8 mouse cellular contexts compared by ENCODE assay signal in genomic region chr11:95040491-95041138, GRCm38 (mm10). TPM values are rescaled to one million over a fixed set of nuclear protein-coding genes. Genes with fewer than 3 reads are reported as not detected.
A peak's percentile ranks its signal among the peaks of the same experiment; 100 is the strongest.
DNase-seq lines count a peak whose midpoint lies in the region; ATAC-seq and TF ChIP-seq lines count a peak whose summit lies in the region.

No protein-coding gene starts in this region.

- no peaks in the 10 kb centered on the region for H3K79me2 ChIP-seq in liver, adult 2 months (ENCODE audit: control insufficient read depth, insufficient read depth, low read length)

- H3K36me3 ChIP-seq in intestine, embryonic 16.5 days (ENCODE audit: control insufficient read depth, insufficient read depth, low read length), result peaks cover 7% of the 10 kb centered on the region; the same call in 1 of the 2 replicates
- H3K36me3 ChIP-seq in liver, adult 2 months (ENCODE audit: control insufficient read depth, insufficient read depth, low read length), result peaks cover 5% of the 10 kb centered on the region; the same call in 1 of the 2 replicates
- H3K36me3 ChIP-seq in midbrain, embryonic 16.5 days (ENCODE audit: control insufficient read depth, insufficient read depth, low read length), result peaks cover 3% of the 10 kb centered on the region; the same call in 1 of the 2 replicates
- no peaks in the 10 kb centered on the region for H3K36me3 ChIP-seq in stomach, embryonic 16.5 days (ENCODE audit: control insufficient read depth, insufficient read depth, low read length)

- WGBS in intestine, embryonic 16.5 days, result under 1% methylated on average over 20 of the region's 20 CpGs
- WGBS in liver, adult 2 months, result under 1% methylated on average over 20 of the region's 20 CpGs
- under 1% methylated on average over 20 of the region's 20 CpGs for WGBS in midbrain, embryonic 16.5 days
- 1% methylated on average over 20 of the region's 20 CpGs for WGBS in stomach, embryonic 16.5 days

- DNase-seq in frontal cortex, postnatal 36 days (ENCODE audit: low spot score in 2 of 2), result peak; percentile 43 to 64
- no peak for DNase-seq in frontal cortex, postnatal 10 days (ENCODE audit: low spot score in 2 of 2)
- DNase-seq in liver, adult 2 months (ENCODE audit: extremely low read depth, low read depth, low spot score), result peak; percentile 94

- H3K9ac ChIP-seq in intestine, embryonic 16.5 days (ENCODE audit: low read depth, low read length), result peak overlapping the region; percentile 79
- peak overlapping the region; percentile 92 for H3K9ac ChIP-seq in liver, adult 2 months (ENCODE audit: low read depth, low read length)
- H3K9ac ChIP-seq in midbrain, embryonic 16.5 days (ENCODE audit: low read depth, low read length), result peak overlapping the region; percentile 67
- peak overlapping the region; percentile 75 for H3K9ac ChIP-seq in stomach, embryonic 16.5 days (ENCODE audit: low read length)

- peak overlapping the region; percentile 55 for H3K27ac ChIP-seq in cortical plate, adult 2 months (ENCODE audit: insufficient read depth, low read length)
- peak overlapping the region; percentile 75 for H3K27ac ChIP-seq in intestine, embryonic 16.5 days (ENCODE audit: low read length)
- H3K27ac ChIP-seq in liver, adult 2 months (replicated peaks; ENCODE audit: insufficient read depth, low read depth, low read length), result peak overlapping the region; percentile 91
- peak overlapping the region; percentile 47 for H3K27ac ChIP-seq in midbrain, embryonic 16.5 days (ENCODE audit: low read length)
- H3K27ac ChIP-seq in stomach, embryonic 16.5 days (ENCODE audit: low read length), result peak overlapping the region; percentile 61

- no peak for TF ChIP-seq CTCF in cortical plate, adult 2 months (IDR thresholded peaks at IDR 0.05; ENCODE audit: extremely low read depth, insufficient read depth, low read length)
- no peak for TF ChIP-seq CTCF in liver, adult 2 months (IDR thresholded peaks at IDR 0.05; ENCODE audit: low read depth, low read length)

- H3K4me3 ChIP-seq in cortical plate, adult 2 months (ENCODE audit: insufficient read depth, low read length), result peak overlapping the region; percentile 71
- peak overlapping the region; percentile 66 for H3K4me3 ChIP-seq in intestine, embryonic 16.5 days (ENCODE audit: low read length)
- peak overlapping the region; percentile 84 for H3K4me3 ChIP-seq in liver, adult 2 months (ENCODE audit: insufficient read depth, low read depth, low read length)
- H3K4me3 ChIP-seq in midbrain, embryonic 16.5 days (ENCODE audit: low read depth, low read length), result peak overlapping the region; percentile 71
- H3K4me3 ChIP-seq in stomach, embryonic 16.5 days (replicated peaks; ENCODE audit: low read length), result peak overlapping the region; percentile 73

- no peak; the same call in 1 of the 2 replicates for TF ChIP-seq POLR2A in cortical plate, adult 2 months (IDR thresholded peaks at IDR 0.05; ENCODE audit: extremely low read depth, insufficient read depth, low read length)
- TF ChIP-seq POLR2A in liver, adult 2 months (IDR thresholded peaks at IDR 0.05; ENCODE audit: extremely low read depth, insufficient read depth, low read length), result peak; percentile 64; the same call in 1 of the 2 replicates

- H3K9me3 ChIP-seq in intestine, embryonic 16.5 days (ENCODE audit: control insufficient read depth, low read length), result no peaks in the 10 kb centered on the region
- H3K9me3 ChIP-seq in midbrain, embryonic 16.5 days (replicated peaks; ENCODE audit: control insufficient read depth, low read length, poor library complexity, severe bottlenecking), result no peaks in the 10 kb centered on the region
- H3K9me3 ChIP-seq in stomach, embryonic 16.5 days (replicated peaks; ENCODE audit: control insufficient read depth, low read length), result no peaks in the 10 kb centered on the region

- ATAC-seq in granulocyte monocyte progenitor cell, adult 5-6 weeks (replicated peaks; ENCODE audit: poor library complexity, severe bottlenecking), result 0 out of 2 replicates have a peak, but pooled peaks have one; percentile 7
- ATAC-seq in intestine, embryonic 16.5 days, result peak; percentile 66
- ATAC-seq in midbrain, embryonic 16.5 days, result peak; percentile 34
- peak; percentile 51; the same call in 1 of the 2 replicates for ATAC-seq in stomach, embryonic 16.5 days (ENCODE audit: insufficient read depth, low FRiP score)

- peak overlapping the region; percentile 84 for H3K4me2 ChIP-seq in intestine, embryonic 16.5 days (ENCODE audit: low read depth, low read length)
- H3K4me2 ChIP-seq in midbrain, embryonic 16.5 days (ENCODE audit: low read length), result peak overlapping the region; percentile 75
- peak overlapping the region; percentile 83 for H3K4me2 ChIP-seq in stomach, embryonic 16.5 days (ENCODE audit: low read depth, low read length)

- no peaks in the 10 kb centered on the region for H3K27me3 ChIP-seq in intestine, embryonic 16.5 days (replicated peaks; ENCODE audit: control insufficient read depth, insufficient read depth, low read length)
- no peaks in the 10 kb centered on the region for H3K27me3 ChIP-seq in liver, adult 2 months (ENCODE audit: control insufficient read depth, insufficient read depth, low read length)
- H3K27me3 ChIP-seq in midbrain, embryonic 16.5 days (ENCODE audit: control insufficient read depth, insufficient read depth, low read depth, low read length), result no peaks in the 10 kb centered on the region
- H3K27me3 ChIP-seq in stomach, embryonic 16.5 days (ENCODE audit: control insufficient read depth, insufficient read depth, low read length), result no peaks in the 10 kb centered on the region

- H3K4me1 ChIP-seq in cortical plate, adult 2 months (ENCODE audit: control insufficient read depth, insufficient read depth, low read length), result peaks cover 4% of the 10 kb centered on the region; the same call in 1 of the 2 replicates
- peaks cover 25% of the 10 kb centered on the region for H3K4me1 ChIP-seq in intestine, embryonic 16.5 days (ENCODE audit: control insufficient read depth, insufficient read depth, low read length)
- H3K4me1 ChIP-seq in liver, adult 2 months (ENCODE audit: control insufficient read depth, insufficient read depth, low read length), result peaks cover 20% of the 10 kb centered on the region
- H3K4me1 ChIP-seq in midbrain, embryonic 16.5 days (ENCODE audit: control insufficient read depth, insufficient read depth, low read length), result peaks cover 14% of the 10 kb centered on the region
- peaks cover 22% of the 10 kb centered on the region for H3K4me1 ChIP-seq in stomach, embryonic 16.5 days (ENCODE audit: control insufficient read depth, insufficient read depth, low read length)

RNA-seq across cellular contexts. Expression of gene Pdk2, which starts 0.5 kb away (rescaled TPM):
- 106 TPM in 2 replicates for polyA plus RNA-seq in cortical plate, adult 2 months (2012; rRNA removed)
- 8.5 and 9.8 TPM in 2 replicates for total RNA-seq in granulocyte monocyte progenitor cell, adult 5-6 weeks (2014; fragmentation: Nextera tagmentation)
- 0.60 and 1.8 TPM in 2 replicates for total RNA-seq in granulocyte monocyte progenitor cell, adult 5-6 weeks (2017)
- polyA plus RNA-seq in intestine, embryonic 16.5 days (2015; fragmentation: Nextera tagmentation; extraction: Ambion mirVana), result 42.2 and 48.2 TPM in 2 replicates
- total RNA-seq in liver, adult 2 months (2014; rRNA removed), result 17.7 and 30.9 TPM in 2 replicates
- 101 and 125 TPM in 2 replicates for polyA plus RNA-seq in liver, adult 2 months (2012; rRNA removed)
- 24.1 and 27.5 TPM in 2 replicates for polyA plus RNA-seq in midbrain, embryonic 16.5 days (2015; fragmentation: Nextera tagmentation; extraction: Ambion mirVana)
- polyA plus RNA-seq in stomach, embryonic 16.5 days (2015; fragmentation: Nextera tagmentation; extraction: Ambion mirVana), result 37.9 and 39.3 TPM in 2 replicates

RNA-seq across cellular contexts. Expression of gene Samd14, which starts 30.9 kb away (rescaled TPM):
- polyA plus RNA-seq in cortical plate, adult 2 months (2012; rRNA removed), result 17.8 and 18.0 TPM in 2 replicates
- 0.34 and 0.49 TPM in 2 replicates for total RNA-seq in granulocyte monocyte progenitor cell, adult 5-6 weeks (2014; fragmentation: Nextera tagmentation)
- total RNA-seq in granulocyte monocyte progenitor cell, adult 5-6 weeks (2017), result 0.05 and 0.65 TPM in 2 replicates
- polyA plus RNA-seq in intestine, embryonic 16.5 days (2015; fragmentation: Nextera tagmentation; extraction: Ambion mirVana), result 13.2 and 13.6 TPM in 2 replicates
- 0.13 and 0.18 TPM in 2 replicates for total RNA-seq in liver, adult 2 months (2014; rRNA removed)
- polyA plus RNA-seq in liver, adult 2 months (2012; rRNA removed), result 0.13 and 0.29 TPM in 2 replicates
- 164 and 171 TPM in 2 replicates for polyA plus RNA-seq in midbrain, embryonic 16.5 days (2015; fragmentation: Nextera tagmentation; extraction: Ambion mirVana)
- 14.7 and 15.9 TPM in 2 replicates for polyA plus RNA-seq in stomach, embryonic 16.5 days (2015; fragmentation: Nextera tagmentation; extraction: Ambion mirVana)

RNA-seq across cellular contexts. Expression of gene Itga3, which starts 36.0 kb away (rescaled TPM):
- 15.3 and 17.7 TPM in 2 replicates for polyA plus RNA-seq in cortical plate, adult 2 months (2012; rRNA removed)
- total RNA-seq in granulocyte monocyte progenitor cell, adult 5-6 weeks (2014; fragmentation: Nextera tagmentation), result not detected in 2 replicates
- not detected in 2 replicates for total RNA-seq in granulocyte monocyte progenitor cell, adult 5-6 weeks (2017)
- 35.7 and 39.9 TPM in 2 replicates for polyA plus RNA-seq in intestine, embryonic 16.5 days (2015; fragmentation: Nextera tagmentation; extraction: Ambion mirVana)
- 2.6 and 4.9 TPM in 2 replicates for total RNA-seq in liver, adult 2 months (2014; rRNA removed)
- polyA plus RNA-seq in liver, adult 2 months (2012; rRNA removed), result 5.7 and 10.0 TPM in 2 replicates
- polyA plus RNA-seq in midbrain, embryonic 16.5 days (2015; fragmentation: Nextera tagmentation; extraction: Ambion mirVana), result 13.7 and 16.6 TPM in 2 replicates
- polyA plus RNA-seq in stomach, embryonic 16.5 days (2015; fragmentation: Nextera tagmentation; extraction: Ambion mirVana), result 19.4 and 19.9 TPM in 2 replicates

RNA-seq across cellular contexts. Expression of gene Ppp1r9b, which starts 49.8 kb away (rescaled TPM):
- polyA plus RNA-seq in cortical plate, adult 2 months (2012; rRNA removed), result 284 and 326 TPM in 2 replicates
- total RNA-seq in granulocyte monocyte progenitor cell, adult 5-6 weeks (2014; fragmentation: Nextera tagmentation), result 50.3 and 61.7 TPM in 2 replicates
- total RNA-seq in granulocyte monocyte progenitor cell, adult 5-6 weeks (2017), result 67.7 and 71.9 TPM in 2 replicates
- 5.2 and 5.6 TPM in 2 replicates for polyA plus RNA-seq in intestine, embryonic 16.5 days (2015; fragmentation: Nextera tagmentation; extraction: Ambion mirVana)
- 2.6 and 4.0 TPM in 2 replicates for total RNA-seq in liver, adult 2 months (2014; rRNA removed)
- polyA plus RNA-seq in liver, adult 2 months (2012; rRNA removed), result 3.5 and 3.6 TPM in 2 replicates
- 18.4 and 19.4 TPM in 2 replicates for polyA plus RNA-seq in midbrain, embryonic 16.5 days (2015; fragmentation: Nextera tagmentation; extraction: Ambion mirVana)
- 6.6 and 8.0 TPM in 2 replicates for polyA plus RNA-seq in stomach, embryonic 16.5 days (2015; fragmentation: Nextera tagmentation; extraction: Ambion mirVana)

Comparison
In these comparisons a context has a peak if more than half of its experiments do, and no peak if none do; other contexts are left out.
1. DNase-seq: peak in frontal cortex, postnatal 36 days (2 of 2) and liver, adult 2 months (single experiment); none in frontal cortex, postnatal 10 days (0 of 2).
2. ATAC-seq: peak in every context shown above with its lines; median percentile 66 in intestine, embryonic 16.5 days; 51 in stomach, embryonic 16.5 days; 34 in midbrain, embryonic 16.5 days; 7 in granulocyte monocyte progenitor cell, adult 5-6 weeks.
3. RNA of gene Samd14, which starts 30.9 kb away (polyA plus RNA-seq): 164 to 171 TPM in midbrain, embryonic 16.5 days, 17.8 to 18.0 TPM in cortical plate, adult 2 months, 14.7 to 15.9 TPM in stomach, embryonic 16.5 days and 13.2 to 13.6 TPM in intestine, embryonic 16.5 days; 0.13 to 0.29 TPM in liver, adult 2 months; every median in the first group is over 10 times any median in the second.
4. Peak in every context shown above with its lines, with median percentiles within 50 percentile points of each other: H3K27ac ChIP-seq, H3K4me3 ChIP-seq, H3K4me2 ChIP-seq and H3K9ac ChIP-seq.